Mouse (Mus musculus) forebrain, embryonic 11.5 days (tissue): ENCODE measurements around the gene Myo16. TPM values are rescaled to one million over a fixed set of nuclear protein-coding genes. Genes with fewer than 3 reads are reported as not detected.

Source experiments
- ATAC-seq: fragments of 200-750 bp; cut with Nextera tagmentation; replicated peaks from 2 replicates; pipeline ENCODE4 v1.8.0; 2017; ENCODE audit warnings: moderate TSS enrichment; ENCODE audit not compliant: low FRiP score
- DNase-seq: peaks from one replicate; pipeline ENCODE4 v3.0.0-alpha.2; 2017; ENCODE audit warnings: low spot score
- H3K27ac ChIP-seq: fragments of 300-500 bp; sonication (generic); 2 replicates; pipeline ENCODE4 v1.5.1; 2014; ENCODE audit warnings: low read depth, low read length
- H3K27me3 ChIP-seq: fragments of 300-500 bp; sonication (generic); 2 replicates; pipeline ENCODE4 v1.6.1; 2014; ENCODE audit warnings: mild to moderate bottlenecking, low read length, mixed read lengths; ENCODE audit not compliant: control insufficient read depth, insufficient read depth
- H3K36me3 ChIP-seq: fragments of 300-500 bp; sonication (generic); 2 replicates; pipeline ENCODE4 v1.6.1; 2014; ENCODE audit warnings: mild to moderate bottlenecking, low read length, moderate library complexity, mixed read lengths; ENCODE audit not compliant: control insufficient read depth, insufficient read depth
- H3K4me1 ChIP-seq: fragments of 300-500 bp; sonication (generic); replicated peaks from 2 replicates; pipeline ENCODE4 v1.6.1; 2014; ENCODE audit warnings: low read length, mixed read lengths; ENCODE audit not compliant: control insufficient read depth, insufficient read depth
- H3K4me2 ChIP-seq: fragments of 300-500 bp; sonication (generic); 2 replicates; pipeline ENCODE4 v1.6.1; 2014; ENCODE audit warnings: low read depth, mild to moderate bottlenecking, low read length, moderate library complexity, mixed read lengths; ENCODE audit not compliant: severe bottlenecking
- H3K4me3 ChIP-seq: fragments of 300-500 bp; sonication (generic); 2 replicates; pipeline ENCODE4 v1.5.1; 2014; ENCODE audit warnings: low read depth, low read length
- H3K9ac ChIP-seq: fragments of 300-500 bp; sonication (generic); 2 replicates; pipeline ENCODE4 v1.6.1; 2014; ENCODE audit warnings: low read length
- H3K9me3 ChIP-seq: fragments of 300-500 bp; sonication (generic); 2 replicates; pipeline ENCODE4 v1.6.1; 2016; ENCODE audit warnings: low read length, mixed read lengths; ENCODE audit not compliant: control insufficient read depth
- WGBS: fragments of 180-500 bp; shearing (Covaris S2); extraction: QIAGEN DNeasy Blood & Tissue Kit; methylation state at CpG from one replicate; pipeline ENCODE4 v1.1.7; 2014; 5-methylcytosine and 5-hydroxymethylcytosine counted together
- polyA plus RNA-seq: library from polyadenylated mRNA; unstranded; fragments of >200 nt; fragmentation: Nextera tagmentation; extraction: Ambion mirVana; gene quantifications from 2 replicates; pipeline ENCODE4 v1.2.1, GENCODE M21; 2014

Myo16 gene
- polyA plus RNA-seq, 1 experiment from 2014 or later: 1.6 TPM

- Histone ChIP-seq H3K9me3 (no peaks in the 10 kb centered on the region), H3K4me3 (no peak overlapping the region), H3K36me3 (no peaks in the 10 kb centered on the region), H3K9ac (no peak overlapping the region), H3K4me1 (no peaks in the 10 kb centered on the region), H3K27ac (no peak overlapping the region), H3K4me2 (no peak overlapping the region), H3K27me3 (no peaks in the 10 kb centered on the region)
- no peak for DNase-seq
- ATAC-seq: no peak
- WGBS: 92% methylated on average over 5 of the region's 5 CpGs
Measured at GRCm38 (mm10) chr8:10199301-10199700, 45.6 kb downstream of the Myo16 start.

GRCm38 (mm10) chr8:10200042-10200441 lies 46.3 kb downstream of the Myo16 start:
- Histone ChIP-seq H3K27me3 (no peaks in the 10 kb centered on the region), H3K4me3 (no peak overlapping the region)
- WGBS: 79% methylated on average over 8 of the region's 8 CpGs

GRCm38 (mm10) chr8:10215023-10215422 lies 61.3 kb downstream of the Myo16 start:
- 54% methylated on average over 3 of the region's 3 CpGs for whole genome bisulfite sequencing
- ATAC-seq: no peak
- H3K36me3 ChIP-seq: no peaks in the 10 kb centered on the region

More at GRCm38 (mm10) chr8:10200042-10200441, 46.3 kb downstream of the Myo16 start:
- Histone ChIP-seq H3K27ac (no peak overlapping the region), H3K36me3 (no peaks in the 10 kb centered on the region), H3K4me2 (no peak overlapping the region), H3K9me3 (no peaks in the 10 kb centered on the region), H3K4me1 (no peaks in the 10 kb centered on the region), H3K9ac (no peak overlapping the region)
- no peak for ATAC-seq
- no peak for DNase-seq

GRCm38 (mm10) chr8:10219761-10220276 lies 66.1 kb downstream of the Myo16 start:
- 83% methylated on average over 5 of the region's 5 CpGs for WGBS
- Histone ChIP-seq H3K4me1 (no peaks in the 10 kb centered on the region; the same call in 1 of the 2 replicates), H3K27ac (no peak overlapping the region), H3K4me3 (no peak overlapping the region), H3K4me2 (no peak overlapping the region), H3K36me3 (no peaks in the 10 kb centered on the region), H3K9me3 (no peaks in the 10 kb centered on the region), H3K27me3 (no peaks in the 10 kb centered on the region), H3K9ac (no peak overlapping the region)
- ATAC-seq (no peak), DNase-seq (no peak)

More at GRCm38 (mm10) chr8:10215023-10215422, 61.3 kb downstream of the Myo16 start:
- no peak for DNase-seq
- Histone ChIP-seq H3K9ac (no peak overlapping the region), H3K27me3 (no peaks in the 10 kb centered on the region), H3K4me1 (no peaks in the 10 kb centered on the region), H3K4me3 (no peak overlapping the region), H3K4me2 (no peak overlapping the region), H3K27ac (no peak overlapping the region), H3K9me3 (no peaks in the 10 kb centered on the region)

GRCm38 (mm10) chr8:10222770-10223169 lies 69.1 kb downstream of the Myo16 start:
- Histone ChIP-seq H3K4me3 (no peak overlapping the region), H3K27ac (no peak overlapping the region), H3K36me3 (no peaks in the 10 kb centered on the region), H3K4me1 (no peaks in the 10 kb centered on the region; the same call in 1 of the 2 replicates), H3K9me3 (no peaks in the 10 kb centered on the region), H3K9ac (no peak overlapping the region), H3K4me2 (no peak overlapping the region), H3K27me3 (no peaks in the 10 kb centered on the region)
- WGBS: 83% methylated on average over 2 of the region's 2 CpGs
- ATAC-seq (no peak), DNase-seq (no peak)

- no peak overlapping the region for H3K27ac ChIP-seq
- DNase-seq: no peak
Measured at GRCm38 (mm10) chr8:10223528-10224194, 70.0 kb downstream of the Myo16 start.

GRCm38 (mm10) chr8:10224305-10224971 lies 70.7 kb downstream of the Myo16 start:
- Histone ChIP-seq H3K36me3 (no peaks in the 10 kb centered on the region), H3K4me2 (no peak overlapping the region), H3K27me3 (no peaks in the 10 kb centered on the region), H3K9ac (no peak overlapping the region), H3K27ac (no peak overlapping the region), H3K4me1 (no peaks in the 10 kb centered on the region; the same call in 1 of the 2 replicates), H3K9me3 (no peaks in the 10 kb centered on the region), H3K4me3 (no peak overlapping the region)
- WGBS: 66% methylated on average over 10 of the region's 10 CpGs
- ATAC-seq (no peak), DNase-seq (no peak)

More at GRCm38 (mm10) chr8:10223528-10224194, 70.0 kb downstream of the Myo16 start:
- WGBS: 46% methylated on average over 6 of the region's 6 CpGs
- H3K9ac ChIP-seq: no peak overlapping the region
- H3K36me3 ChIP-seq: no peaks in the 10 kb centered on the region
- H3K9me3 ChIP-seq: no peaks in the 10 kb centered on the region
- H3K4me1 ChIP-seq: no peaks in the 10 kb centered on the region; the same call in 1 of the 2 replicates
- H3K4me2 ChIP-seq: no peak overlapping the region
- no peaks in the 10 kb centered on the region for H3K27me3 ChIP-seq
- no peak for ATAC-seq
- no peak overlapping the region for H3K4me3 ChIP-seq

- no peaks in the 10 kb centered on the region for H3K36me3 ChIP-seq
- no peak for ATAC-seq
- no peak overlapping the region for H3K4me2 ChIP-seq
- H3K9me3 ChIP-seq: no peaks in the 10 kb centered on the region
- H3K9ac ChIP-seq: no peak overlapping the region
- DNase-seq: no peak
- no peaks in the 10 kb centered on the region; the same call in 1 of the 2 replicates for H3K4me1 ChIP-seq
- no peak overlapping the region for H3K27ac ChIP-seq
- H3K4me3 ChIP-seq: no peak overlapping the region
- H3K27me3 ChIP-seq: no peaks in the 10 kb centered on the region
- WGBS: 72% methylated on average over 2 of the region's 2 CpGs
Measured at GRCm38 (mm10) chr8:10225018-10225417, 71.3 kb downstream of the Myo16 start.
